Mouse (Mus musculus): ENCODE measurements at regions not wholly inside any gene's neighbourhood (a gene's known extent, or its start where the extent isn't known, plus 50 kb on each side); places are given as distances from the start of the nearest gene placed in this dataset.

GRCm38 (mm10) chr10:119035863-119036262 lies 165.9 kb upstream of the Dyrk2 start:
- TF ChIP-seq EP300 (IDR thresholded peaks at IDR 0.05; ENCODE audit: low read depth) (no peak), CTCF (IDR thresholded peaks at IDR 0.05; ENCODE audit: low read depth) (no peak)
